Mouse (Mus musculus): ENCODE measurements at regions not wholly inside any gene's neighbourhood (a gene's known extent, or its start where the extent isn't known, plus 50 kb on each side); places are given as distances from the start of the nearest gene placed in this dataset.

DNA sequence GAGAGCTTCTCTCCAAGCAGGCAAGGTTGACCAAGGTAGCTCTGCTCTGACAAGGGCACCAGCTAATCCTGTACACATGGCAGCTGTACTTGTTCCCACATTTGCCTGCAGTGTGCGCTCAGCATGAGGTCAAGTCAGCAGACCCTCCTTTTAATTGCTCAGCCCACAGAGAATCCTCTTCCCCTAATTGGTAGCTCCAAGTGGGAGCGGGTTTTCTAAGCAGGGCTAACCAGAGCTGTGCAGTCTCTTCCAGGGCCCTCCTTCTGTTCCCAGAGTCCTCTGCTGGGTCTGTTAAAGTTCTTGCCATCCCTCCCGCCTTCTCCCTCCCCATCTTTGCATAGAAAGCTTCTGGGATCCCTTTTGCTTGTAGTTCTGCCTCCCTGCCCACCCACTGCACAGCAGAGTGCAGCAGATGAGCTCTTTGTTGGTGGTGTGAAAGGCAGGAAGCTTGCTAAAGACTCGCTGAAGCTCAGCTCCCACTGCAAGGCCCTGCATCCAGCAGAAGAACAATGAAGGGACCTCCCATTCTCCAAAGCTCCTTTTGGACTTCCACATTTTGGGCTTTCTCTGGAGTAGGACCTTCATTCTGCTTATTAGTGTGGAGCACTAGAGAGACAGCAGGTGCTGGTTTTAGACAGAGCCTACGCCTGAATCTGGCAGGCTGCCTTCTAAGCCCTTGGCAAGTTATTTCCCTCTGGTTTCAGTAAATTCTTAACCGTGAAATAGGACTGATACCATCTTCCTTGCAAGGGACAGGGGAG is 235.3 kb upstream of the Serp2 start:
- no peak for DNase-seq (ENCODE audit: low spot score)

DNA sequence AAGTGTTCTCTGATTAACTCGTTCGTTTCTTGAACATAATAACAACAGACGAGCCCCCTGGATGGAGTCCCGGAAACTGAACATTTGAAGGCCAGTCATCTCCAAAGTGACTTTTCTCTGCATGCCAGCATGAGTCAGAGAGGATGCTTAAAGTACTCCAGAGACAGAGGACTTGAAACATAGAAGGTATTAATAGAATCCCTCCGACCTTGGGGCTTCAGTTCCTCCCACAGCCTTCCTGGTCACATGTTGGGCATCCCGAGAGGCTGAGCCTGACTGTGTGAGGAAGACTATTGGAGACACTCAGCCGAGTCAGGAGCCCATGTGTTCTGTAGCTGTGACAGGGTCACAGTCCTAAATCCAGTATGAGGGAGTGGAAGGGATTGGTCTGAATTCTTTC is 232.7 kb upstream of the Serp2 start:
- no peak for DNase-seq (ENCODE audit: low spot score)

DNA sequence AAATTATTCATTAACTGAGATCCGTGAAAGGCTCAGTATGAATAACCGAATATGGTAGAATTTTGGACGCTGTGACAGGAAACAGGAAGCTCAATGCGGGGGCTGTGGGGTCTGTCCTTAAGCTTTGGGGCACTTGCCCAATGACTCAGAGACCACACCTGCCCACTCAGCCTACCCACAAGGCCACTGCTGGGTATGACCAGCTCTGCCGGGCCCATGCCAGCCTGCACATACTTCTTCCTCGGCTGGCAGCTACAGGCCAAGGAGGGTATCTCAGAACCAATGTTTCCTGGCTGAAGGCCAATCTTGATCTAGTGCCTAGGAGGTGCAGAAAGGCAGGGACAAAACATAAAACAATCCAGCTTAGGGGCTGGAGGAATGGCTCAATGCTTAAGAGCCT is 230.9 kb upstream of the Serp2 start:
- peak; percentile 51 for DNase-seq (ENCODE audit: low spot score)

DNA sequence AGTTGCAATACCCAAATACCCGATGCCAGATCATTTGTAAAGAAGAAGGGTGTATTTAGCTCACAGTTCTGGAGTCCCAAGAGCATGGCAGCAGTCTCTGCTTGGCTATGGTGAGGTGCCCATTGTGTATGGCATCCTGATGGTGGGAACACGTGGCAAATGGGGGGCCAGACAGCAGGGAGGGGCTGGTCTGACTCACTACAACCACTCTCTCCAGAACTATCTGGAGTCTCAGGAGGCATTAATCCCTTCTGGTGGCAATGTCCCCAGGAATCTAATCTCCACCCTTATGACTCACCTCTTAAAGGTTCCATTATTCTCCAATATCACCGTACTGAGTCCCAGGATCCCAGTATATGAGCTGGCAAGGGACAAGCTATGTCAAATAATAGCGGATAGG is 229.5 kb upstream of the Serp2 start:
- DNase-seq (ENCODE audit: low spot score) = no peak

DNA sequence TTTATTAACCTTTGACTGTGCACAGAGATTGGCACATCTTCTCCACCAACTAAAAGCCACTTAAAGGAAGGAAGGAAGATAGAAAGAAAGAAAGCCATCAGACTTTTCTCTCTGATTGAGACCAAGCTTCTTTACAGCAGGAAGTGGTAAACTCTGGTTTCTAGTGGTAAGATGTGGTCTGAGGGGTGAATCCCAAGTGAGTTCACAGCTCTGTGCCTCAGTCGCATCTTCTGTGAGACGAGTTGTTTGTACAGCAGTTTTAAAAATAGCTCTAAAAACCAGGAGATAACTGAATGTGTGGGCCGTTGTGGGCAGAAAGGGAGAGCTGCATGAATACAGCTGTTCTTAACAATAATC is 224.8 kb upstream of the Serp2 start:
- DNase-seq (ENCODE audit: low spot score) = no peak

DNA sequence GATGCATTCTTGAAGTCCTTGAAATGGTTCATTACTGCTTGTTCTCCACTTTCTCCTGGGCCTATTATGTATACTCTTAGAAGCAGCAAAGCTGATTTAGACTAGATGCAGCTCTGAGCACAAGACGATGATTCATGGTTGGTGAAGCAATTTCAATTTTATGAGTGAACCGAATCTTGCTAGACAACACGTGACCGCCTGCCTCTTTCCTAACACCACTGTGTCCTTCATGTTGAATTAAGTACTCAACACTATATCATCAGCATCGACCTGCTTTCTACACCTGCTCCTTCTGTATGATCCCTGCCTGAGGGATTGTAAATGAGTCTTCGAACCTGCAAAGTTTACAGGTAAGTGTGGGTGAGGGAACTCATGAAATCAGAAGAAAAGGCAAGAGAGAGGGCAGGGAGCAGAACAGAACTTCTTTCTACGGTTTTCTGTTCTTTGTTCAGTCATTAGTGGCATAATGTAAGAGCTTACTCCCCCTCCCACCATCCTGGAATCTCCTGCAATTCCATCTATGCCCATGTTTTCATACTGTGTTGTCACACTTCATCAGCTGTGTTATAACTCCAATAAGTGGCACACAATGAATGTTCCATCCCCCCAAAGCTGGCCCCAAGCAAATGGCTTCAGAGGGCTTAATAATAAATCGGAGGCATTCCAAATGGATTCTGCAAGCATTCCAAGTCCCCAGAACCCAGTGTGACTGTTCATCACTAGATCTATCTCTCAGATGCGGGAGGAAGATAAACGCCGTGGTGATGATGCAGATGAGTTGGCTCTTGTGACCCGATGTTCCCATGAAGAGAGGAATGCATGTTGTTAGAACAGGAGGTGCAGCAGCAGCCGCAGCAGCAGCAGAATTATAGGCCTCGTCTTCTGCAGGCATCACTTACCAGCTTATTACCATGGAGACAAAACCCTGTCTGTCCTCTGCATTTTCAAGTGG is 224.2 kb upstream of the Serp2 start:
- DNase-seq (ENCODE audit: low spot score) = no peak

DNA sequence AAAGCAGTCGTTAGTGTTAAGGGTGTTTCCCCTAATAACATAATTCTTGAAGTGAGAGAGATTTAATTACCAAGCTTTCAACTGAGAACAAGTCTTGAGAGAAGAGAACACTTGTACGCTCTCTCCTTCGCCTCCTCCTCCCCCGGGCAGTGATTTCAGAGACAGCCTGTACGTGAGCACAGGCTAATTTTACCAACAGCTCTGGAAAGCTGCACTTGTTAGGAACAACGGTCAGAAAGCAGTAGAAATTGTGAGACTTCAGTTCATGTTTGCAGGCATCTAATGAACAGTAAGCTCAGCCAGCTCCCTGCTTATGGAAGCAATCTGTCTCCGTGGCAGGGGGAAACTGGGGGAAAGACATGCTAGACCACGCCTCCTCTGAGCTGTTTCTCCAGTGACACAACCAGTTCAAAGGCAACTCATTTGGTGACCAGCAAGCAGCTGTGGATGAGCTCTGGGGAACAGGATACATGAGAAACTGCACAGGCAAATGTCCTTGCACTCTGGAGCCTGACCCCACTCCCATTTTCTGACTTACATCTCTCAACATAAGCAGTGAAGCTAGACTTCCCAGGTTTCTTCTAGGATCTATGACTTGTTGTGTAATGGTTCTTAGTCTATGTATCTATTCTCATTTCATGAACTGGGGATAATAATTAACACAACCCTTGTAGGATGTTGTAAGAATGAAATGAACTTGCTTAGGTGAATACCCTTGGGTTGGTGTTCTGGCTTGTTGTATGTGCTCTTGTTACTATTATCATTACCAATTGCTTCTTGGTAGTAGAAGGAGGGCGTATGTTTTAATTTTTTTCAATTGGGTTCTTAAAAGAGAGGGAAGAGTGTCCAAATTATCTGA is 222.1 kb upstream of the Serp2 start:
- peak; percentile 31 for DNase-seq (ENCODE audit: low spot score)

DNA sequence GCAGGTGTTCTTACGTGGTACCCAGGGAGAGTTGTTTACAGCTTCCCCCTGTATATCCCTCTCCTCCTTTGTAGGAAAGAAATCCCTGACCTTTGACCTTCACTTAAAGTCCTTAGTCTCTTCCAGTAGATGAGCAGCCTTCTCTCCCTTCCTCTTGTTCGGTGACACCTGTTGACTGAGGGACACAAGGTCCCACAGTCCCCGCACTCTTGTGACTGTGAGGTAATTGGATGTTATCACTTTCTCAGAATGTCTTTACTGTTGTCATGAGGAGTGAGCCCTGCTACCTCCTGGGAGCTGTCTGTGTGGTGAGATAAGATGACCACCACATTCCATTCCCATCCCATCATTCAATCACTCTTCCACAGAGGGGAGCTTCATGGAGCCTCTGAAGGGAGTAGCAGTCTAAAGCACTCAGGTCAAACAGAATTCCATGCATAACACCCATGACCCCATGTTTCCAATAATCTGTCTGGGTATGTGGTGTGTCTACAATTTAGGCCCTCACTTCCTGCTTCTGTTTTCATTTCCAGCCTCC is 218.8 kb upstream of the Serp2 start:
- no peak for DNase-seq (ENCODE audit: low spot score)

DNA sequence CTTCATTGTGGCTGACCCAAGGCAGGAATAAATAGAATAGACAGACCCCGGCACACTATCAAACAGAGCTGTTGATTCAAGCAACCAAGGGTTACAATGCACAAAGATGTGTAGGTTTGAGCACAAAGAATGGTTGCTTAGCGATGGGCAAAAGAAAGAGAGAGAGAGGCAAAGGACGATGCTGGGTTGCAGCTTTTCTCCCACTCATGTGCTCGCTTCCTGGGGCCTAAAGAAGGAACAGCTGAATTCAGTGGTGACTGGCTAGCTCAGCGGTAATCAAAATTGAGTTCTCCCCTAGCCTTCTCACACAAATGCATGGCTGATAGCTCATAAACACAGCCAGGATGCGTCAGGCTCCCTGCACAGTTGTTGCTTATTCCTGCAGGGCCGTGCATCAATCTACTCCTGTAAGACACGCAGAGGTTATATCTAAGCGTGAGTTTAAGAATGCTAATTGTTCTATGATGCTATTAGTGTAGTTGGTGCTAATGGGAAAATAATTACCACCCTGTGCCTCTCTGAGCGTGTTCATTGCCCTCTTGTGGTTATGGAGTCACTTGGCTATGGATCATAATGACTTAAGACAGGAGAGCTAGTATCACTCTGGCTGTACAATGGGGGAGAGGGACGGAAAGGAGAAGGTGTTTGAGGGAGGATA is 216.2 kb upstream of the Serp2 start:
- DNase-seq (ENCODE audit: low spot score) = no peak

DNA sequence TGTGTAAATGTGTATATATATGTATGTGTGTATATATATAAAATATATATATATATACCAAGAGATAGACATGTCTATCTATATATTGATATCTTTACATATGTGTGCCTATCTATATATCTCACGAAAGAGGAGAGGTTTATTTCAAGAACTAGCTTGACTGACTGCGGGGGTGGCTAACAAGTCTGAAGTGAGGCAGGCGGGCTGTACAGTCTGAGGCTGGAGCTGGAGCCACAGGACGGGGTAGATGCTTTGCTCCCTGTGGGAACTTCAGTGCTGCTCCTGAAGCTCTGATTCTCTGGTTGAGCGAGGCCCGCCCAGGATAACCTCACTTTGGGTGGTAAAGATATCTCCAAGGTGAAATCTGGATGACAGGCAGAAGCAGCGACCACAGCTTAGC is 213.4 kb upstream of the Serp2 start:
- DNase-seq (ENCODE audit: low spot score) = no peak

DNA sequence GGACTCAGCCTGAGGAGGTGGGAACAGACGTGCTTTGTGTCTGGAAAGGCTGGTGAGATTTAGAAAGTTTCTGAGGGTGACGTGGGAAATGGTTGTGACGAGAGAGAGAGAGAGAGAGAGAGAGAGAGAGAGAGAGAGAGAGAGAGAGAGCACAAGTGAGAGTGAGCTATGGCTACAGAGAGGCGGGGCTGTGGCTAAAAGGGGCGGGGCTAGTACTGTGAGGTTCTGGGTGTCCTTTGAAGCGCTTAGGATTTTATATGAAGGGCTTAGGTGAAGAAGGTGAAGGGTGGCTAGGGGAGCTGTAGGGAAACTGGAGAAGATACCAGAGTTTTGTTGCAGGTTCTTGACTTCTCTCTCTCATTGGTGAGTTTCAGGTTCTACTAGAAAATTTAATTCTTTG is 210.6 kb upstream of the Serp2 start:
- no peak for DNase-seq (ENCODE audit: low spot score)

DNA sequence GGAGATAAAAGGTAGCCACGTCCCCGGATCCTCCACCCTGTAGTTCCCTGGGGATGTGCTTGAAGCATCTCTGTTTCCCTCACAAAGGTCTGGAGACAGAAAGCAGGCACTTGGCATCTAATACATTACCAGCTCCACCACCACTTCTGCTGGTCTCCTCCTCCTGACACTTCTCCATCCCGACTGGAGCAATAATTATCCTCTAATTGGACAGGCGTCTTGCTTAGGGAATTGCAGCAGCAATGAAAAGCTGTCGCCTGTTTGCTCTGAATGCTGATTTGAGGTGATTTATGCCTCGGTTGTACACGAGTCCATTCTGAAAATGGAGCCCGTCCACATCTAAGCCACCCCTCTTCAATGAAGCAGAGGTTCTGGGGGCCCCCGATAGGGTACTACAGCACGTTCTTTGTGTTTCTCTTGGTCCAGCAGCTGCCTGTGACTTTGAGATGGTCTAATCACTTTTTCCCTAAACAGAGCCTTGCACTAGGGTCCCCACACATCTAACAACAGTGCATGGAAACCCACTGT is 209.6 kb upstream of the Serp2 start:
- no peak for DNase-seq (ENCODE audit: low spot score)

DNA sequence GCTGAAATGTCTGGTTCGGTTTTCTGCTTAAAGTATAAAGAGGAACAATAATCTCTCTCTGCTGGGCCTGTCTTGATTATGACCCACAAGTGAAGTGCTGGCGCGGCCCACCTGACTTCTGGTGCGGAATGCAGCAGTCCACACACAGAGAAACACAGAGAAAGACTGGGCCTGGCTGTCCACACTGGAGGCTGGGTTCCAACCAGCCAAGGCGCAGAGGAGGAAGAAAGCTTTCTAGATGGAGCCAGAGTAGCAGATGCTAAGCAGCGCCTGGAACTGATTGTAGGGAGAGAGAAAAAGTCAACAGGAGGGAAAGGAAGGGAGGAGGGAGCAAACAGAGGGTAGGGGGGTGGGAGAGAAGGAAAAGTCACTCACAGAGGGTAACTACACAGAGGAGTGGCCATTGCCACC is 208.4 kb upstream of the Serp2 start:
- no peak for DNase-seq (ENCODE audit: low spot score)

DNA sequence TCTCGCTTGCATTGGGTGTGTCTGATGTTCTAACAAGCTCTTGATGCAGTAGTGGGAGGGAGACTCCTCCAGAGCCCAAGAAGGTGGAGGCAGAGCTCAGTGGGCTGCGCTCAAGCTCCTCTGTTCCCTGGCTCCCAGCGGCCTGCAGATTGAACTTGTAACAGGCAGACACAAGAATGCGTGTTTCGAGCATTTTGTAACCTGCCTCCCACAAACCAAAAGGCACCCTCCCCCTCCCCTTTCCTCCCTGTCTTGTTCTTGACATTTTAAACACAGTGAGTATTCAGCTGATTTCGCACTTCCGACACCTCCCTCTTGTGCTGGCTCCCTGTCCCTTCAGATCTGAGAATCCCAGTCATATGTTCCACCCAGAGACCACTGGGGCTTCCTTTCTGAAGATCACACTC is 207.7 kb upstream of the Serp2 start:
- DNase-seq (ENCODE audit: low spot score) = no peak

DNA sequence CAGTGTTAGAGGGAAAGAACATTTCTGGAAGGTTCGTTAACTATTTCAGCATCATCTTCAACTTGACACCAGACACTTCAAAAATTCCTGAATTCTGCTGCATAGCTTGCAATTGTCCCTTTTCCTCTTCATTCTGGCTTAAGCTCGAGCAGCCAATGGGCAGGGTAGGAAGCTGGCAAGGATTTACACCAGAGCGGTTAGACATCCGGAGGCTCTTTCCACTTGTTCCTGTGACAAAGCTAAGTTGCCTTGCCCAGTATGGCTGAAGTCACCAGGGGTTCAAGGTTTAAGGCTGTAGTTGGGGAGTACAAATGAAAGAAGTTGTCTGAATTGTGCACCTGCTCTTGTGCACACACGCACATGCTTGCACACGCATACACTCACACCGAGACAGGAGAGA is 206.8 kb upstream of the Serp2 start:
- DNase-seq (ENCODE audit: low spot score) = no peak

DNA sequence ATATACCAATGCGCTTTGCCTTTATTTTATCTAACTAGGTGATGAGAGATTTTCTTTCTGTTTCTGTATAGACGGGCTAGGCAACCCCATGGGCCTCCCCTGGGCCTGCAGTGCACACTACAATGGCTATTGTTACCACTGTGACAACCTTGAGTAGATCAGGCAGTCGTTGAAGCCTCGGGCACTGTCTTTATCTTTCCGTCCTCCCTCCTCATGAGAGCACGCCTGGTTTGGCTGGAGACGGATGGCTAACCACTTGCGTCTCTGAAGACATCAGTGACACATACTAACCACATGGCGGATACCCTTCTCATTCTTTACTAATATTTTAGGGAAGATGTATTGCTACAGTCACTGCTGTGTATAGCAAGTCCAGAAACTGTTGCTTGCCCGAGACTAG is 206.1 kb upstream of the Serp2 start:
- DNase-seq (ENCODE audit: low spot score) = no peak

DNA sequence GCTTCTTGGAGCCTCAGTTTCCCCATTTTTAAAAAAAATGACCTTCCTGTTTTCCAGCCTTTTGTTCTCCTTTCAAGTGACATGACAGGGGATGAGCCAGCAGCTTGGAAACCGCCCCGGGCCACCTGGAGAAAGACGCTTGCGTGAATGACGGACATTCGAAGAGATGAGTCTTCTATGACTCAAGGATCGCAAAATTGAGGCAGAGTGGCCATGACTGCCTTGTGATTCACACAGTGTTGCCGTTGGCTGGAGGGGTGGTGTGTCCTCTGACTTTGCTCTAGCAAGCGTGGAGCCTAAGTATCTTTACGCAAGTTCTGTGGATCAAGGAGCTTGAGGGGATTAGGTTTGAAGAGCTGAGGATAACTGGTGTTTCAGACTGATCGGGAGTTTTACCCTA is 205.0 kb upstream of the Serp2 start:
- DNase-seq (ENCODE audit: low spot score) = no peak

DNA sequence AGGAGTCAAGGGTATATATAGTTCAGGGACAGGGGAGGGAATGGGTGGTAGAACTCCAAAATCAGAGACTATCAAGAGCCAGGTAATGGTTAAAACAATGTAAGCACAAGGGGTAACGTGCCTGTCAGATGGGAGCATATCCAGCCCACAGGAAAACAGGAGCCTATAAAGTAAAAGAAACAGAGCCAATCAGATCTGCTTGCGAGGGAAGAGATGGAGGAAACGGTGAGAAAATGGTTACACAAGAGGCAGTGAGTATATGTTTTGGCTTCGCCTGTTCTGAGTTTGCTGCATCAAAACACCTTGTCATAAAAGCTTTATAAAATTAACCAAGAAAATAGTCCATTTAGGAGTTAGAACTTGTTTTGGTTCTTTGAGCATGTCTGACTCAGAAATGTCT is 204.6 kb upstream of the Serp2 start:
- DNase-seq (ENCODE audit: low spot score) = no peak

DNA sequence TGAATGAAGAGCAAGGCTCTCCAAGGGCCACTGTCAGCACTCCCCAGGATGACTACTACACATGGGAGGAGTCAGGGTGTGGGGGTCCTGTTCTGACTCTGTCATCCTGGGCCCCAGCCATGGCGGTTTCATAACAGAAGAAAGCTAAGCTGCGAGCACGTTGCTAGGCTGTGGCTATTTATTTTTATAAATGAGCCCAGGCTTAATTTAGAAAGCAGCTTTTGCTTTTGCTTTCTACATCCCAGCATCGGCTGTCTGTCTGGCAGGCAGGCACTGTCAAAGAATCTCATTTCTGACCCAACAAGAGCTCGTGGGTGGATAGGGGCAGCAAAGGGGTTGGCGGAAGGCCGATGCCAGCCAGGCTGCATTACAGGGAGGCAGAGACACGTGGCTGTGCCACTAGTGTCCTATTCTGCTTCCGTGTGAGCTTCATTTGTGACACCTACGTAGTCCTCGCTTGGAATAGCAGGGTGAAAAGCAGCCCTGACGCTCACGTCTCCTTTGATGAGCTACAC is 203.9 kb upstream of the Serp2 start:
- peak; percentile 75 for DNase-seq (ENCODE audit: low spot score)

DNA sequence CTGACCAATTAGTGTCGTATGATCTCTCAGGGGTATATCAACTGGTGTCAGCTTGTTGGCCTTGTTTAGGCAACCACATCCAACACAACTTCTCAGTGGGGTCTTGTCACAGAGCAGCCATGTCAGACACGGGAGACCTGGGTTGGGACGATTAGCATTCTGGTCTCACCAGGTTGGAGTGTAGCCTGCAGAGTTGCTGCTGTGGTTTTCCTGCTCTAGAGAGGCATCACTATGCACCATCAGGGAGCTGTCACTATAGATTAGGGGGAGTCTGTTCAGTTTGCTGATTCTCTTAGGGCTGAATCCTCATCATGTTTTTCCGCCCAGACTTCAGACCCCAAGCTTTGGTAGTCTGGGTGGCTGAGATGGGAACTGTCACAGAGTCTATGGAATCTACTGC is 202.7 kb upstream of the Serp2 start:
- no peak for DNase-seq (ENCODE audit: low spot score)

DNA sequence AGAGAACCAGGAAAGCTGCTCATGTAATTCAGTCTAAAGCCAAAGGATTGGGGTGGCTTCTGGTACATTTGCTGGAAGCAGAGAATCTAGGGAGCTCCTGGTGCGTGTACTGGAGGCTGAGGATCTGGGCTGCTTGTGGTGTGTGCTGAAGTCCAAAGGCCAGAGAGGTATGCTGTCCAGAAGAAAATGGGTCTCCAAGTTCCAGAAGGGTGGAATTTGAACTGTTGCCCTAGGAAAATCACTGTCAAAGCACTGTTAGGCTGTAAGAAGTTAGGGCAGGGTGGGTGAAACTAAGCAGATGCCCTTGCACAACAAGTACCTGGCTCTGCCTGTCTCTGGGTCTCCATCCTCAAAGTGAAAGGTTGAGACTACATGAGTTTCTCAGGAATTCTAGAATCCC is 201.9 kb upstream of the Serp2 start:
- no peak for DNase-seq (ENCODE audit: low spot score)

Data from heart, adult 8-10 months (tissue).